Mouse (Mus musculus) right cerebral cortex, postnatal 10 days (tissue): ENCODE results near the gene Sult2a3.
"Not testable (repeated sequence)": the region's sequence is repeated elsewhere in the genome, so short reads cannot be mapped to it uniquely, and the experiment has no call there.

ENCODE experiments used
- DNase-seq, 2 experiments: peaks; one replicate each; pipeline ENCODE4 v3.0.0; 2021; ENCODE audit warnings: low spot score in 2 of 2

The Sult2a3 gene

GRCm38 (mm10) chr7:14122944-14123343 lies at the start of gene Sult2a3:
Gene Sult2a3 (minus strand): TSS chr7:14123044.
- no peak for DNase-seq

DNA sequence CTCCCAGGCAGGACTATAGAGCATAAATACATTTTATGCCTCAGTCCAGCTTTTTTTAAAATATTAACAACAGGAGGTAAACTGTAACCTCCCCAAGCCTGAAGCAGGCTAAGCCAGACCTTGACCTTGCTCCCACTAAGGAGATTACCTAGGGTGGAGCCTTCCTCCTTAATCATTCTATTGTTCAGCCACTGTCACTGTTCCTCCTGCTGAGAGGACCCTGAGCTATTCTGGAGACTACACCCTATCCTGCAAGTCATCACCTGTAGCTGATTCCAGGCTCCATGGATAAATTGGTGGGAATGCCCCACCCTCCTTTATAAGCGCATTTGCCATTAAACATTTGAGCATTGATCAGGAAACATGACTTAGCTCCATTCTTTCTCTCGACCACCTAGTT lies 2.4 kb downstream of the Sult2a3 start:
- no peak for DNase-seq

GRCm38 (mm10) chr7:14119865-14120264 lies 3.0 kb downstream of the Sult2a3 start:
- not testable (repeated sequence) for DNase-seq

GRCm38 (mm10) chr7:14116761-14117160 lies 6.1 kb downstream of the Sult2a3 start:
- no peak for DNase-seq

DNA sequence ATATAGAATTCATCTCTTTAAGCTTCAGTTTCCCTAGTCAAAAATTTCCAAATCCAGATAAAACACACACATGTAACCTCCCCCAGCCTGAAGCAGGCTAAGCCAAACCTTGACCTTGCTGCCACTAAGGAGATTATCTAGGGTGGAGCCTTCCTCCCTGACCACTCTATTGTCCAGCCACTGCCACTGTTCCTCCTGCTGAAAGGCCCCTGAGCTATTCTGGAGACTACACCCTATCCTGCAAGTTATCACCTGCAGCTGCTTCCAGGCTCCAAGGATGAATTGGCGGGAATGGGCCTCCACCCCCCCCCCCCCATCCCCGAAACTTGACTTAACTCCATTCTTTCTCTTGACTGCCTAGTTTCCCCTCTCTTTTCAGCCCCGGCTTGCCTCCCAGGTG lies 8.4 kb downstream of the Sult2a3 start:
- not testable (repeated sequence) for DNase-seq

GRCm38 (mm10) chr7:14047821-14048220 lies 75.0 kb downstream of the Sult2a3 start:
- DNase-seq, result not testable (repeated sequence)

GRCm38 (mm10) chr7:14030831-14031230 lies 92.0 kb downstream of the Sult2a3 start:
- not testable (repeated sequence) for DNase-seq
